Mouse (Mus musculus): ENCODE measurements around the gene Rreb1.

- TF ChIP-seq CTCF (IDR thresholded peaks at IDR 0.05 in 2 of 3, conservative IDR thresholded peaks at IDR 0.05 in 1 of 3; ENCODE audit: control insufficient read depth in 1 of 3, insufficient read depth in 1 of 3, low read depth in 2 of 3, low read length in 3 of 3, poor library complexity in 1 of 3, severe bottlenecking in 1 of 3): no peak
- no peak for TF ChIP-seq NELFE (IDR thresholded peaks at IDR 0.05; ENCODE audit: low read depth, low read length)
- TF ChIP-seq NRF1 (IDR thresholded peaks at IDR 0.05; ENCODE audit: insufficient read depth, low read depth, low read length, poor library complexity, severe bottlenecking): no peak
- TF ChIP-seq ZMIZ1 (IDR thresholded peaks at IDR 0.05; ENCODE audit: low read depth, low read length): no peak
- no peak for TF ChIP-seq USF1 (IDR thresholded peaks at IDR 0.05; ENCODE audit: low read depth, low read length)
- no peak for TF ChIP-seq UBTF (IDR thresholded peaks at IDR 0.05; ENCODE audit: borderline replicate concordance, insufficient read depth, low read depth, low read length)
- no peak for TF ChIP-seq MYC (IDR thresholded peaks at IDR 0.05; ENCODE audit: low read depth, low read length)
- no peak for TF ChIP-seq POLR2A (IDR thresholded peaks at IDR 0.05; ENCODE audit: control insufficient read depth in 1 of 2, insufficient read depth in 1 of 2, low read depth in 1 of 2, low read length in 2 of 2, poor library complexity in 1 of 2)
- no peak for TF ChIP-seq EP300 (IDR thresholded peaks at IDR 0.05; ENCODE audit: low read depth in 1 of 2, low read length in 2 of 2)
- no peak for TF ChIP-seq TCF12 (IDR thresholded peaks at IDR 0.05; ENCODE audit: low read depth, low read length)
- TF ChIP-seq MAZ (IDR thresholded peaks at IDR 0.05; ENCODE audit: low read depth, low read length): no peak
- TF ChIP-seq E2F4 (IDR thresholded peaks at IDR 0.05; ENCODE audit: borderline replicate concordance, low read depth, low read length): no peak
- TF ChIP-seq RAD21 (IDR thresholded peaks at IDR 0.05; ENCODE audit: low read depth, low read length): no peak
These were observed 148.2 kb downstream of the Rreb1 start for GRCm38 (mm10) chr13:37926394-37926793.
